Mouse (Mus musculus): Measurements from ENCODE around the gene Drd1. TPM values are rescaled to one million over a fixed set of nuclear protein-coding genes. Genes with fewer than 3 reads are reported as not detected.

Gene Drd1
- polyA plus RNA-seq, 1 experiment: 0.04 TPM

DNA sequence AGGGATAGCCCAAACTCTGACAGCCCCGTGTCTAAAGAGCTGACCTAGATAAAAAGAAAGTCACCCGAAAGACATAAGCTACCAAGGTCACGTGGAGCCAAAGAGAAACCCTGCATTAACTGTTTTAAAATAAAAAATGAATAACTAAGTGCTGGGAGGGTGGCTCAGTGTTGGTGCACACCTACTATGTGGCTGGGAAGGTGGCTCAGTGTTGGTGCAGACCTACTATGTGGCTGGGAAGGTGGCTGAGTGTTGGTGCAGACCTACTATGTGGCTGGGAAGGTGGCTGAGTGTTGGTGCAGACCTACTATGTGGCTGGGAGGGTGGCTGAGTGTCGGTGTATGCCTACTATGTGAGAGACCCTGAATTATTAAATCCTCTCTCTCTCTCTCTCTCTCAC, 21.9 kb downstream of the Drd1 start:
- no peak for TF ChIP-seq CTCF (IDR thresholded peaks at IDR 0.05; ENCODE audit: borderline replicate concordance, control insufficient read depth, extremely low read depth, insufficient read depth, low read length, poor library complexity)
- TF ChIP-seq POLR2A (IDR thresholded peaks at IDR 0.05; ENCODE audit: control insufficient read depth, extremely low read depth, insufficient read depth, low read length, poor library complexity): no peak
- no peak for DNase-seq

GRCm38 (mm10) chr13:54027079-54027478, 28.4 kb downstream of the Drd1 start:
- TF ChIP-seq POLR2A (IDR thresholded peaks at IDR 0.05; ENCODE audit: control insufficient read depth, extremely low read depth, insufficient read depth, low read length, poor library complexity) (no peak), CTCF (IDR thresholded peaks at IDR 0.05; ENCODE audit: borderline replicate concordance, control insufficient read depth, extremely low read depth, insufficient read depth, low read length, poor library complexity) (no peak)
- H3K36me3 ChIP-seq (ENCODE audit: control insufficient read depth, insufficient read depth, low read length): no peaks in the 10 kb centered on the region
- no peak overlapping the region for H3K27ac ChIP-seq (ENCODE audit: control insufficient read depth, insufficient read depth, low read length)
- 80% methylated on average over 7 of the region's 7 CpGs for WGBS
- DNase-seq: no peak
- H3K27me3 ChIP-seq (ENCODE audit: control insufficient read depth, insufficient read depth, low read length): no peaks in the 10 kb centered on the region
- H3K4me1 ChIP-seq (replicated peaks; ENCODE audit: control insufficient read depth, insufficient read depth, low read length): no peaks in the 10 kb centered on the region
- H3K4me3 ChIP-seq (ENCODE audit: control insufficient read depth, insufficient read depth, low read length): no peak overlapping the region

More for the DNA sequence above, 21.9 kb downstream of the Drd1 start:
- H3K36me3 ChIP-seq (ENCODE audit: control insufficient read depth, insufficient read depth, low read length): no peaks in the 10 kb centered on the region
- H3K27ac ChIP-seq (ENCODE audit: control insufficient read depth, insufficient read depth, low read length): no peak overlapping the region
- H3K27me3 ChIP-seq (ENCODE audit: control insufficient read depth, insufficient read depth, low read length): no peaks in the 10 kb centered on the region
- no peak overlapping the region for H3K4me3 ChIP-seq (ENCODE audit: control insufficient read depth, insufficient read depth, low read length)
- 83% methylated on average over 4 of the region's 4 CpGs for WGBS
- no peaks in the 10 kb centered on the region for H3K4me1 ChIP-seq (replicated peaks; ENCODE audit: control insufficient read depth, insufficient read depth, low read length)

- Histone ChIP-seq H3K4me3 (ENCODE audit: control insufficient read depth, insufficient read depth, low read length) (no peak overlapping the region), H3K27me3 (ENCODE audit: control insufficient read depth, insufficient read depth, low read length) (no peaks in the 10 kb centered on the region), H3K36me3 (ENCODE audit: control insufficient read depth, insufficient read depth, low read length) (no peaks in the 10 kb centered on the region), H3K4me1 (replicated peaks; ENCODE audit: control insufficient read depth, insufficient read depth, low read length) (no peaks in the 10 kb centered on the region), H3K27ac (ENCODE audit: control insufficient read depth, insufficient read depth, low read length) (no peak overlapping the region)
- DNase-seq: no peak
- 86% methylated on average over 5 of the region's 5 CpGs for WGBS
- TF ChIP-seq POLR2A (IDR thresholded peaks at IDR 0.05; ENCODE audit: control insufficient read depth, extremely low read depth, insufficient read depth, low read length, poor library complexity) (no peak), CTCF (IDR thresholded peaks at IDR 0.05; ENCODE audit: borderline replicate concordance, control insufficient read depth, extremely low read depth, insufficient read depth, low read length, poor library complexity) (no peak)
These were observed 32.2 kb downstream of the Drd1 start for GRCm38 (mm10) chr13:54023311-54023710.

DNA sequence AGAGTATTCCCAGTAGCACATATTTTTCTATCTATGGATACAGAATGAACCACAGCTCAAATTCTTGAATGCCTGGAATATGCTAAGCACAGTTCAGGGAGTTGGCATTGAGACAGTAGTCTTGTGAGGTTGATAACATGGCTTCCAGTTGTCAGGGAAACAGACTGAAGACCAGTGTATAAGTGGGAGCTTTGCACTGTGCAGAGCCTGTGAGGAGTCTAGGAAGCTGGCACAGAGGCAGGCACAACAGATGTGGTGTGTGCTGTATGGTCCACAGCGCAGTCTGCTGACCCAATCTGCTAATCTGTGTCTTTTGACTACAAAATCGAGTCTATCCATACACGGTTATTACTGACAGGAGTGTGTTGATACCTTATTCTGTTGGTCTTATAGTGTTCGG, 46.8 kb downstream of the Drd1 start:
- no peak for TF ChIP-seq CTCF (IDR thresholded peaks at IDR 0.05; ENCODE audit: borderline replicate concordance, control insufficient read depth, extremely low read depth, insufficient read depth, low read length, poor library complexity)
- TF ChIP-seq POLR2A (IDR thresholded peaks at IDR 0.05; ENCODE audit: control insufficient read depth, extremely low read depth, insufficient read depth, low read length, poor library complexity): no peak
- WGBS: 96% methylated on average over 4 of the region's 4 CpGs
- Histone ChIP-seq H3K27me3 (ENCODE audit: control insufficient read depth, insufficient read depth, low read length) (no peaks in the 10 kb centered on the region), H3K4me3 (ENCODE audit: control insufficient read depth, insufficient read depth, low read length) (no peak overlapping the region), H3K36me3 (ENCODE audit: control insufficient read depth, insufficient read depth, low read length) (no peaks in the 10 kb centered on the region), H3K27ac (ENCODE audit: control insufficient read depth, insufficient read depth, low read length) (no peak overlapping the region), H3K4me1 (replicated peaks; ENCODE audit: control insufficient read depth, insufficient read depth, low read length) (no peaks in the 10 kb centered on the region)
- DNase-seq: no peak

Other genes with a start within 250 kb of the Drd1 start
- gene Sfxn1, start 16.2 kb upstream of the Drd1 start, polyA plus RNA-seq (2012; rRNA removed): 16.2 and 19.0 TPM in 2 replicates
- 3.8 and 4.2 TPM in 2 replicates for gene Hrh2, start 136.4 kb upstream of the Drd1 start, polyA plus RNA-seq (2012; rRNA removed)

All from thymus, adult 2 months (tissue).